Mouse (Mus musculus) skeletal muscle tissue, adult 2 months (tissue): ENCODE data around the gene Foxd1.

Experiments
- DNase-seq: peaks from one replicate; pipeline ENCODE4 v3.0.0-alpha.2; 2012; ENCODE audit warnings: low read depth, low spot score

Gene Foxd1

DNA sequence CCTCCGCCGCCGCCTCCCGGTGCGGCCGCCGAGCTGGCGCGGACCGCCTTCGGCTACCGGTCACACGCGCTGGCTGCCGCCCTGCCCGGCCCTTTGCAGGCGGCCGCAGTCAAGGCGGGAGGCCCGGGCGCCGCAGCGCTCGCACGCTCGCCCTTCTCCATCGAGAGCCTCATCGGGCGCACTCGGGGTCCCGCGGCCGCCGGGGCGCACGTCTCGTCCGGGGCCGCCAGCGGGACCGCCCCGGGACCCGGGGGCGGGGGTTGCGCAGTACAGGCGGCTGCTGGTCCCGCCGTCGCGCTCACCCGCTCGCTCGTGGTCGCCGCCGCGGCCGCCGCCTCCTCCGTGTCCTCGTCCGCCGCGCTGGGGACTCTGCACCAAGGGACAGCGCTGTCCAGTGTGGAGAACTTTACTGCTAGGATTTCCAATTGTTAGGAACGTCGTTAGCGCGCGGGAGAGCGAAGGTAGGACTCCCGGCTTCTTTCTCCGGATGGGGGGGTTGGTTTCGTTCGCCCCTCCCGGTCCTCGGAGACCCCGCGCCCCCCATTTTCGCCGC lies 1.6 kb downstream of the Foxd1 start:
- no peak for DNase-seq

DNA sequence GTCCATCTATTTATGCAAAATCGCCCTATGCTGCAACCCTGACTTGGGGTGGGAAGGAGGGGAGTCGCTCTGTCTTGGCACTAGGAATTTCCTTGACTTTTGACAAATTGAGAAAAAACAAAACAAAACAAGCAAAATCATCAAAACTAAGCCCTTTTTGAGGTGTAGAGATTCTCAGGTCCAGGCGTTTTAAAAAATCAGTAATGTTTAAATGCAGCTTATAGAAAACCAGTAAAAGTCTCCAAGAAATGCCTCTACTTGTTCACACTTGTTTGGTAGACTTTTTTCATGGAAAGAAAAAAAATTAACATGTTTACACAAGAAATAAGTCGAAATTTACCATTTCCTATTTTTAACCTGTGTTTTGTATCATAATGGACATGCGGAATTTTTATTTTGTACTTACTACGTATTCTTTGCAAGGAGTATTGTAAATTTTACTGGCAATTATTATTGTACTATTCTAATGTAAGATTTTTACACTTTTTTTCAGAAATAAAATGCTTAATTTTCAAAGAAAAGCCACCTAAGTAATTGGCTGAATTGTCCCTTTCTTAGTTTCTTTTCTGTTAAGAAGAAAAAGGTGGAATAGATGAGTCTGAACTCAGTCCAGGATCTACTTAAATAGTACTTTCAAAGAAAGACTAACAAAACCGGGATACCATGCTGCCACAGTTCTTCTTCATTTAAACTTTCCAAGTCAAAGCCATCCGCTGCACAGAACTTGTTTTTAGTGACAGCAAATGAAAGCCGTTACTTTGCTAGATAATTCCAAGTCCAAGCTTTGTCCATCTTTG lies 2.3 kb downstream of the Foxd1 start:
- no peak for DNase-seq

DNA sequence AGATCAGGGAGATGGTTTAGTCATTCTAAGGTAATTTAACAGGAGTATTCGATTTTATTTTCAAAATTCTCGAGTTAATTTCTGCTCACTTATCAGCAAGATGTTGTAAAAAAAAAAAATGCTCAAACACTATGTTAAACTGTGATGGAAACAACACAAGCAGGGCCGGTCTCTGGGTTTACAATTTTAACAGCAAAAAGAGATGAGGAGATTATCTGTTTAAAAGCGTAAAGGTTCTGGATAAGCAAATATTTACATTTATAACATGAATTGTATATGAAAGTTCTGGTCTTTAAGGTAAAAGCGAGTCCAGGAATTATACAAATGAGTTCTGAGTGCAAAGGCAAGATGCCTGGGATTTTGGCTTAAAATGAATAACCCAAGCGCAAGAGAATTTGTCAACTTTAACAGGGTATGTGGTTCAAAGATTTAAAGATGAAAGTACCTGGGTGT lies 3.0 kb downstream of the Foxd1 start:
- DNase-seq: no peak

DNA sequence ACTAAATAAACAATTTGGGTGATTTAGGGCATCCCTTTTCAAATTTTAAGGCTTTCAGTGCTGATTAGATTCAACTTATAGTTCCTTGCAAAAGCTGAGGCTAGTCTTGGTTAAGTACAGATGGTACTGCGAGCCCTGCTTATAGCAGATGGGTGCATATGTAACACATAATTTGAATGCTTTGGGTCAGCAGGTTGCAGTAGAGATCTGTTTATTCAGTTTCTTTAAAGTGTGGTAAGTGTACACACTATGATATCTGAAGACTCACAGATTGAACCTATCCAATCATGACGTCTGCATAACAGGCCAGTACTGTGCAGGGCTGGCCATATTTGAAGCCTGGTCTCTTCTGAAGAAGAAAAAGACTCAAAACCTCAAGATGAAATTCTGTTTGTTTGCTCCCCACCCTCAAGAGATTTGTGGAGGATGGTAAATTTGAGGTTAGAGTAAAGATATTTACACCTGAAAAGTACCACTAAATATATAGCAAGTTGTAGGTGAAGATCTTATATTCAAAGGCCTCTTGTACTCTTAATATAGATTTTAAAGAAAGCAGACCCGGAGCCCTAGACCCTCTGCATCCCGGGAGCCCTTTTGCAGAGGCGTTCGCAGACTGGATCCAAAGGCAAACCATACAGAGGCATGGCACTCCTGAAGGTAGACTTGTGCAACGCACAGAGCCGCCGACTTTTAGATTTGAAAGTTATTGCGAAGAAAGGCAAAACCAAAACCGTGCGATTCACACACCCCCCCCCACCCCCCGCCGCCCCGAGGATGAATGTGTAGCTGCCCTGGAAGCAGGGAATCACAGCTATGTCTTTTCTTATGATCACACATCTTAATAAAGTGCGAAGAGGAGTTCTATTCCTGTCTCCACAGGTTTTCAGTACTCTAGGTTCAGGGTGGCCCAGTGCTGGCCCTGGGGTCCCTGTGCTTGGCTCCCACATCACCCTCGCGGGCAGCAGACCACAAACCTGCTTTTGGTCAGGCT lies 3.7 kb downstream of the Foxd1 start:
- no peak for DNase-seq

DNA sequence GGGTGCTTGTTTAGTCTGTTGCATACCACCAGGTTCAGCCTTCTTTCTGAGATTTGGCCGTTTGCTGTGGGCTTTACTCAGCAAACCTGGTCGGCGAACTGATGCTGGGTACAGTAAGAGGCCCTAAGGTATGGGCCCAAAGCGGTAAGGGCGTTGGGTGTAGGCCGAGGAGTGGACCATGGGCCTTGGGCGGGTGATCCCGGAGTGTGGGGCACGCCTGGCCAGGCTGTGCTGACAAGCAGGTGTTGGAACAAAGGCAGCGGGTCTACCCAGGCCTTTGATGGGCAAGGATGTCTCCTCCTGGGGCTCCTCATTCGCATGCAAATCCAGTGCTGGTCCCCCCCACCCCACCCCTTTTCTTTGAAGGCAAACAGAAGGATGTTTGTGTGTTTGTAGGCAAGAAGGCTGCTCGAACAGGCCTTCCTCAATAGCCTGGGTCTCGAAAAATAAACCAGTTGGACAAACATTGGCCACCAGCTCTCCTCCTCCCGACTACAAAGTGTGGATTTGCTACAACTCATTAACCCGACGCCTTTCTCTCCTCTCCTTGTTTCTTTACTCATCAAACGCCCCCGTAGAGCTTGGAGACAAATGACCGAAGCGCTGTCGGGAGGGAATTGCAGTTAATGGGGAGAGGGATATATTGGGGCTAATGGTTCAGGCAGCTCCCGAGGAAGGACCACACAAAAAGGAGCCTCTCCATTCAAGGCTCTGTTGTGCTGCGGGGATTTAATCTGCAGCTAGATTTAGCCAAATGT lies 4.6 kb downstream of the Foxd1 start:
- DNase-seq: no peak

DNA sequence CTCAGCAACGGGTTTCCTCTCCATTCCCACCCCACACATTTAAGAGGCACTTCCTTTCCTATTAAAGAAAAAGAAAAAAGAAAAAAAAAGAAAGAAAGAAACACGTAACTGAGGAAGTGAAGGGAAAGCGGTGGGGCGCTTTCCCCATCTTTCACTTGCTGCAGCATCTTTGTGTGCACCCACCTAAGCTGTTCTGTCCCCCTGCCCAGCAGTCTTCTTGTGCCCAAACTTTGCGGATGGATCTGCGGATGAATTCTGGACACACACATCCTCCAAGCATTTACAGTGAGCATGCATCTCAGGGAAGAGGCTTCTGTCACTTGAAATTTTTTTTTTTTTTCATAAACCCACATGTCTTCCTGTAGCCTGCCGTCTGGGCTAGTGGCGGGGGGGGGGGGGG lies 5.3 kb downstream of the Foxd1 start:
- no peak for DNase-seq

DNA sequence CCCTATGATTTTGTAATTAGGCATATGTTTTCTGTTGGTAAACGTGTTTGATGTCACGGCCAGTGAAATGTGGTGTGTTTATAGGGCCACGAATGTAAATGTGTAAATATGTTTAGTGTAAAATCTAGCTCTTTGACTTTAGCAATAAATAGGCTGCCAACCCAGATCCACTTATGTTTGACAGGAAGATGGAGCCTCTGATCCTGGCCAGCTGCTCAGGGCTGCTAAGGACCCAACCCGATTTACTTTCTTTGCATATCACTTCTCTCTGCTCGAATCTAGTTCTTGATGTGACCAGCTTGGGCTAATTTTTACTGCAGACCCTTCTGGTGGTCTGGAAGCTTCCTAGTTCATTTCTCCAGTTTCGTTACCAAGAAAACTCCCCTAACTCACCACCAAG lies 6.3 kb downstream of the Foxd1 start:
- DNase-seq: no peak

DNA sequence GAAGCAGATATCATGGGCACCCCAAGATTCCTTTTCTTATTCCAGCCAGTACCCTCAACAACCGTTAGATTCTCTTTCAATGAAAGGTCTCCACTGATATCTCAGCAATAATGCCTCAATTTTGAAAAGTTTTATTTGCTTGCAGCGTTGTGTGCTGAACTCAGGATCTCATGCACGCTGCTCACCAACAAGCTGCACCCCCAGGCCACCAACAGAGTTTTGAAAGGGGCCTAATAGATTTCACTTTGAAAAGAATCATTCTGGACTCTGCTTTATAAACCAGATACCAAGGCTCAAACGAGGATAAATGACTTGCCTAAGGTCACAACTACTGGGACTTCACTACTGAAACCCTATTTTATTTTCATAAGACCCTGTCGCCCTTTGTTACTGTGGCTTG lies 7.1 kb downstream of the Foxd1 start:
- no peak for DNase-seq

DNA sequence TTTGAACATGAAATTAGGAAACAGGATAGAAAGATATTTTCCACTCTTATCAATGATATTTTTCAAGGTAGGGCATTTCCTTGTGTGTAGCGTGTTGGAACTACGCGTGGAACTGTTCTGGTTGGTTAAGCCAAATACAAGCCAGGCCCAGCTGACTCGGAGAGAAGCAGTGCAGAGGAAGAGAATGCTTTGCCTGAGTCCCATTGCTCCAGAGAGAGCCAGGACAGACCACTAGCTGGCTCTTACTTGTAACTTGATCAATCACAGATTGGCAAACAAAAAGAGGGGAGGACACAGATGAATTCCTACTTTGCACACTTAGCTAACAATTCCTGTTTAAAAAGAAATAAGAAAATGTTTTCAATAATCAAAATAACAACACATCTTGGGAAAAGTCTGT lies 9.0 kb downstream of the Foxd1 start:
- no peak for DNase-seq

DNA sequence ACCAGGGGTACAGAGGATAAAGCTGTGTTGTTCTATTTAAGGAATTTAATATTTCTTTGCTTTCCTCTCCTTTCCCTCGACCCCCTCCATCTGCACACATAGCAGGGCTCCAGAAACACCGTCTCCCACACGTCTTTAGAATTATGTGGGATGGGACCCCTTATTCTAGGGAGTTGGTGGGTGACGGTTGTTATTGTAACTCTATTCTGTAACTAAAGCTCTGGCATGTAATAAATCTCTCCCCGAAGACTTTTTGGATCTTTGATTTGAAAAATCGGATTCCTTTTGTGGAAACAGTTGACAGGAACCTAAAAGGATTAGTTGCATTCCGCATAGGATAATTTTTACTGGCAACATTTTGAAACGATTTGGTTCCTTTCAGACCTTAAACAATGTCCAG lies 11.0 kb downstream of the Foxd1 start:
- no peak for DNase-seq

DNA sequence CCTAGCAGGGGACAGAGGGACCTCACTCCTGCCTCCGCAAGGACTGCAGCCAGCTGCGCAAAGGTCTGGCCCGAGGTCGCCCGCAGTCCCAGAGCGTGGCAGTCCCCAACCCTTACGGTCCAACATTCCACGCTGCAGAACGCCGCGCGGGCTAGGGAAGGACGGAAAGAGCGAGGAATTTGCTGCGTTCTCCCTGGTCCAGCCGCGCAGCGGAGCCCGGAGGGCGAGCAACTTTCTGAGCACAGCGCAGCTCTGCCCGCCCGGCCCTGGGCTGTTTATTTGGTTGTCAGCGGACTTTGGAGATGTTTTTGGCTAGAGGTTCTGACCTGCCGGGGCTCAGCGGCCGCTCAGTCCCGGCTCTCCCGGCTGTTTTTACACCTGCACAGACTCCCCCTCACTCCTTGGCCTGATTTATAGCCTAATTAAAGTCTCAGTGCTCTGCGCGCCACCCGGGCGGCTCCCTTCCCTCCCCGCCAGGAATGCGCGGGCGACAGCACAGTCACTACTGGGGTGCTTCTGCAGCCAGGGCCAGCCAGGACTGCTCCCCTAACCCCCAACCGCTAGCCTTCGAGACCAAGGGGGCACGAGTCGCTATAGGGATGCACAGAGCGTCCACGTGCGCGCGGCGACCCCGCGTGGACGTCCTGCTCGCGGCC lies 11.9 kb downstream of the Foxd1 start:
- DNase-seq: no peak

DNA sequence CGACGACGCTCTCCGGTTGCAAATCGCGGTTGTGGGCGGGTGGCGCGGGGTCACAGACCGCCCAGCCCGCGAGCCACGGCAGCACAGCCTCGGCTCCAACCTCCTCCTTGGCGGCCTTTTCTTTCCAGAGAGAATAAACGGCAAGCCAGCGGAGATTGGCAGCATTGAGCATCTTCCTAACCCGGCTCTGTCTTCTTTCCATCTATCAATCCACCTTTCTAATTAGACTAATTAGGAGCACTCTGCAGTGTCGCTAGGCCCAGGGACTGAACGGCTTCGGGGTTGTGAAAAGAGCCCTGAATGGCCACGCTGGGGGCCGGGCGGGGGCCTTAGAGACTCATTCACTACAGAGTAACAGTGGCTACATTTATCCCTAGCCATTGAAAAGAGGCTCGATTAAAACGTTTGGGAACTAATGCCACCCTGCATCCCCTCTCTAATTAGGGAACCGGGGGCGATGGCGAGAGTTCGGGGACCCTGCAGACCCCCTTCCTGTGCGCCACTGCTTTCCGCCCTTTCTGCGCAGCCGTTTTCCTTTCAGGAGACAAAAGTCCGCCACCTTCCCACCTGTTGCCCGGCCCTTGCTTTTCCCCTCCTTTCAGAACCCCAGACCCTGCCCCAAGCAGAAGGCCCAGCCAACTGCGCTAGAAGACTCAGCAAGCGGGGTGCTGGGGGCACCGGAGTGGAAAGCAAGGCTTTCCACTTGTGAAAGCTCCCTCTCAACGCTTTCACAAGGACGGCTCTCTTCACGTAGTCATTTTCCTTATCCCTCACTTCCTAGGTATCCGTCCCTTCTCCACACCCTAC lies 12.6 kb downstream of the Foxd1 start:
- DNase-seq: no peak

DNA sequence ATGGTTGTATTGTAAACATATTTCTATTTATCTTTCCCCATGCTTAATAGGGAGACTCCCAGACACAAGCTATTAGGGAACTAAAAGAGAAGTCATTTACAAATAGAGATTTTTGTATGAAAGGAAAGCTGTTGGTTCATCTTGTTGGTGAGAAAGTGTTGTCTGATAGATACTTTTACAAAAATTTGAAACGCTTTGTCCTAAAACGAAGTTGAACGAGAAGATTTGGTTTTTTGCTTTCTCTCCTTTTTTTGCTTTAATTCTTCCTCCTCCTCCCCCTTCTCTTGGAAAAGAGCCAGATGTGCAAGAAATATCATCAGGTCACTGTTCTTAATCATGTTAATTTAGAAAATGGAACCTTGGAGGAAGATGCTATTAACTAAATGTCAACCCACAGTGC lies 13.6 kb downstream of the Foxd1 start:
- DNase-seq: no peak

DNA sequence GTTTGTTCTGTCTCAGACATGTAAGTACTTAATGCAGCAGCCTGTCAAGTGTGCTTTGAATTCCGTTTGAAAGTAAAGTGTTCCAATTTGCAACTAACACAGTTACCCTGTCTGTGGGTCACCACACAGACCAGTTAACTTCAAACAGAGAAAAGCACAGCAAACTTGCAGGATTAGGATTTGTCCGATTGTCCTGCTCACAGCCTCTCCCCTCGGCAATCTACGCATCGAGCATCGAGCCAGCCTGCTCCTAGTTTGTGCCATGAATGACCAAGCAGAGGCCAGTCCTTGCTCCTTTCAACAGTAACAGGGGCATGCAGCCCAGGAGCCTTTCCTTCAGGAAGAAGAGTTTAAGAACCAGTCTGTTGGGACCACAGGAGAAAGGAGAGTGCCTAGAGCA lies 15.0 kb downstream of the Foxd1 start:
- DNase-seq: no peak

DNA sequence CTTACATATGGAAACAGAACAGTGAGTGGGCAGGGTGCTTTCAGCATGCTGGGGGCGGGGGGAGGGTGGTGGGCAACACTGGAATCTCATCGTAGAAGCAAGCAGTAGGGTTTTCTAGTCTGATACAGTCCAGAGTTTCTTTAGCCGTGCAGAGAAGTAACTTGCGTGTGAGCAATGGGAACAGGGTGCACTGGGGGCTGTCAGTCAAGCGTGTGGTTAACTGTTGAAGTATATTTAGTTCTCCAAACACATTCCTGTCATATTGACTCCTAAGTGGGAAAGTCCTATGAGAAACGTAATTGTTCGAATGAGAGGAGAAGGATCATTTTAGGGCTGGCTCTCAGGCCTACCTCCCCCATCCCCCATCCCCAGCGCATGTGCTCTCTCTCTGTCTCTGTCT lies 20.5 kb downstream of the Foxd1 start:
- no peak for DNase-seq

DNA sequence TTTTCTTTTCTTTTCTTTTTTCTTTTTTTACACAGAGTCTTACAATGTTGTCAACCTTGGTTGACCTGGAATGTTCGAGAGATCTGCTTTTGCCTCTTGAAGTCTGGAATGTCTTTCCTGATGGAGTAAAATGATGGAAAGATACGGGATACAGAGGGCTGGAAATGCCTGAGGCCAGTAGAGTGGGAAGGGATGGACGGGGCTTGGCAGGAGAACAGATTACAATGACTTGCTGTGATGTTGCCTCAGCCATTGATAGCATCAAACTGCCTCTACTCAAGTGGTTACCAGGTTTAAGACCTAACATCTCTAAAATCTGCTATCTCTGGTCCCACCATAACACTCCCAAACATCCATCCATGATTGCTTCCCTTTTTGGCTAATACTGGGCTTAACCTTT lies 20.9 kb downstream of the Foxd1 start:
- no peak for DNase-seq

DNA sequence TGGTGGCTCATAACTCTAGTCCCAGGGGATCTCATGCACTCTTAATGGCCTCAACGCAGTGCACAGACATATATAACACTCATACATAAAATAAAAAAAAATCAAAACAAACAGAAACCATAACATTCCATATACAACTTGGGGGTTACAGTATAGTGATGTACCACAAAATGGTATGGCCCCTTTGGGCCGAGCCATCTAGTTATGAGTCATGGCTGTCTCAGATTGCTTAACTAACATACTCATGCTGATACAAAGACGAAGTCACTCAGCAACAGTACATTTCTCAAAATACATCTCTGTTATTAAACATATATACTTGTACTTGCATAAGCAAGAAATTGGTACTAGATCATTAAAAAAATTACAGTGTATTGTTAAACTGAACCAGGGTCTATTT lies 23.7 kb downstream of the Foxd1 start:
- no peak for DNase-seq

DNA sequence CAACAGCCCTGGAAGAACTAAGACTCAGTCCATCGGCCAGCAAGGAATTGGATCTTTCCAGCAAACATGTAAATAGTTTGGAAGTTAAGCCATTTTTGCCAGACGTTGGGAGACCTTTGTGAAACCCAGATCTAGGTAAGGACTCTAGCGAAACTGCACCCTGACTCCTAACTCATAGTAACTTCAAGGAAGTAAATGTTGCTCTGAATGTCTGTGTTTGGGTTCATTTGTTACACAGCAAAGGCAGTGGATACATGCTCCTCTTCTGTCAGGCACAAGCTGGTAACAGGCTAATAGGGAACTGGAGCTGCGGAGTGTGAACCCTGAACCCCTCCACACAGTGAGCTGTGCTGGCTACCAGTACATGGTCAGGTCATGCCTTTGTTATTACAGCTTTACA lies 28.7 kb downstream of the Foxd1 start:
- DNase-seq: no peak

DNA sequence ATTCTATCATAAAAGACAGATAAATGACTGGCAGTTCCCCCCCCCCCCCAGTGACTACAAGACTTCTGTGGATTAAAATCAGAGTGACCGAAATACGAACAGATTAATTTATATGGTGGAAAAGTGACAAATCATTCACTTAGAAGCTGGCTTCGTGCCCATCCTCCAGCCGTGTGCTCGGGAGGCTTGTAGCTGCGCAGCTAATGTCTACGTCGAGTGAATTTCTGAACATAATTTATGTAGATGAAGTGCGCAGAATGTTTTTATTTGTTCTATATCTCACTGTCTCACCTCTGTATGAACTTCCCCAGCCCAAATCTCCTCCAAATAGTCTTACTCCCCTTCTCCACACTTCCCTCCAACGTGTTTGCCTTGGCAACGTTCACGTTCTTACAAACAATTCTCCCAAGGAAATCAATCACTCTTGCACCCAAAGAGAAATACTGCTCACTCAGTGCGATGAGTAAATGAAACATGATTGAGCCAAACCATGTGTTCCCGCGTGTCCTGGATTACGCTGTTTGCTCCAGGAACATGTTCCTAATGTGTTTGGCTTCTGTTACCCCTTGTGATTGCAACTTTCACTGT lies 30.0 kb downstream of the Foxd1 start:
- DNase-seq: no peak

DNA sequence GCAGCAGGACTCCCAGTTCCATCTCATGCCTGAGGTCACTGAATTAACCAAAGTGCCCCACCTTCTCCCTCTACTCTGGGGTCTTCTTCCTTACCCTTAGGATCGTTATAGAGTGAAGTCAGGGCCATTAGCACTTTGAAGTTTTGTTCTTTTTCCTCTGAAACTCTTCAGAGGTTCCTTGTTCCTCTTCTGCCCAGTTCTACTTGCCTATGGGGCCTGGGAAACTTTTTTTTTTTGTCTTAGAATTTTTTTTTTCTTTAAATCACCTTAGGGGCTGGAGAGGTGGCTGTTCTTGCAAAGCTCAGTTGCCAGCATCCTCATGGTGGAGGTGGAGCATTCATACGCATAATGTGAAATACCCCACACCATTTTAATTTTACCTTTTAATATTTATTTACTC lies 31.8 kb downstream of the Foxd1 start:
- no peak for DNase-seq
